Mouse (Mus musculus): ENCODE measurements around the gene 1700034J05Rik.

Gene 1700034J05Rik

GRCm38 (mm10) chr6:146954258-146954657 lies at the start of gene 1700034J05Rik:
TSS of gene 1700034J05Rik (minus strand) at chr6:146954422.
- DNase-seq (ENCODE audit: low spot score in 2 of 2): no peak

GRCm38 (mm10) chr6:146999755-147000154 lies 45.5 kb upstream of the 1700034J05Rik start:
- DNase-seq (ENCODE audit: low spot score in 2 of 2): no peak

GRCm38 (mm10) chr6:146999302-146999701 lies 45.1 kb upstream of the 1700034J05Rik start:
- no peak for DNase-seq (ENCODE audit: low spot score in 2 of 2)

DNA sequence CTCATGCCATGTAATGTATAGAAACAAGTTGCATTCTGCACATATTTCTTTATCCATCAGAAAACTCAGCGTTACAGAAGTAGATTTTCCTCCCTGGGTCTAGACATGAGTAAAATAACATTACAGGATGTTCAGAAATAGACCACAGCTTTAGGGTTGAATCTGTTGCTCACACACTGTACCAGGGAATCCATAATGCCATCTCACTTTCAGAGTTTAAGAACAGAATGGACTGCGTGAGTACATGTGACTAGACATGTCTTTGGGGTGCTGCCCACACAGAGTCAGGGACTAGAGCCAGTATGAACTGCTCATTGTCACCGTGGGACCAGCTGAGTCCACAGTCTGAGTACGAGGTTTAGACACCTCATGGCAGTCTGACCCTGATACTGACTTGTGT lies 44.5 kb upstream of the 1700034J05Rik start:
- no peak for DNase-seq (ENCODE audit: low spot score in 2 of 2)

GRCm38 (mm10) chr6:146997006-146997405 lies 42.8 kb upstream of the 1700034J05Rik start:
- no peak for DNase-seq (ENCODE audit: low spot score in 2 of 2)

- no peak for DNase-seq (ENCODE audit: low spot score in 2 of 2)
Measured at GRCm38 (mm10) chr6:146995878-146996277, 41.7 kb upstream of the 1700034J05Rik start.

GRCm38 (mm10) chr6:146995391-146995790 lies 41.2 kb upstream of the 1700034J05Rik start:
- no peak for DNase-seq (ENCODE audit: low spot score in 2 of 2)

DNA sequence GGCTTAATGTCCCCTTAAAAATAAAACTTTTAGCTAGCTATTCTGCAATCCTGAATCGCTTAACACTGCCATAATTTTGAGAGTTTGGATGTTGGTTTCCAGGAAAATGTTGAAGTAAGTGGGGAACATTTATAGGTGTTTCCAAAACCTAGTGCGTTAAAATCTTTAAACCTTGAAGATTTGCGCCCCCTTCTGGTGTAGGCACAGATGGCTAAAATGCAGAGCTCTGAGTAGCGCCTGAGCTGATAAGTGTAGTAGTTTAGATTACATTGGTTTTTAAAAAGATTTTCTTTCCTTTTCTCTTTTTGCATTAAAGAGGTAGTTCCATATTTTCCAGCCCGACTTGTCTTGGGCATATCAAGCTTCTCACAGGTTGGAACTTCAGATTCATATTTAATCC lies 40.0 kb upstream of the 1700034J05Rik start:
- DNase-seq (ENCODE audit: low spot score in 2 of 2): peak; percentile 8 to 52

DNA sequence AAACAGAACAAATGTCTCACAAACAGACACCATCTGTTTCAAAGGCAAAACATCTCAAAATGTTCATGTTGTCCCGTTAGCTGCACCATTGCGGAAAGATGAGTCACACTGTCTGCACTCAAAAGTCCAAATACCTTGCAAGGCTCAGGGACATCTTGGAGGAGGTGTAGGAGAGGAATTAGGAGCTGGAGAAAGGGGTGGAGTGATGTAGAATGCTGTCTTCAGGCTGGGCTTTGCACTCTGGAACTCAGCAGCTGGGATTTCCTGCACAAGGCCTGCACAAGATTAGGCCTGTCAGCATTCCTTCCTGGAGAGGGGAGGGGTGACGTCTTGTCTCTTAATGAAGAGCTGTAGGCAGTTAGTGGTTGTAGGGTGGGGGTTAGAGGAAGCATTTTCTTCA lies 30.3 kb upstream of the 1700034J05Rik start:
- DNase-seq (ENCODE audit: low spot score in 2 of 2): no peak

GRCm38 (mm10) chr6:146981249-146981835 lies 27.1 kb upstream of the 1700034J05Rik start:
- no peak for DNase-seq (ENCODE audit: low spot score in 2 of 2)

DNA sequence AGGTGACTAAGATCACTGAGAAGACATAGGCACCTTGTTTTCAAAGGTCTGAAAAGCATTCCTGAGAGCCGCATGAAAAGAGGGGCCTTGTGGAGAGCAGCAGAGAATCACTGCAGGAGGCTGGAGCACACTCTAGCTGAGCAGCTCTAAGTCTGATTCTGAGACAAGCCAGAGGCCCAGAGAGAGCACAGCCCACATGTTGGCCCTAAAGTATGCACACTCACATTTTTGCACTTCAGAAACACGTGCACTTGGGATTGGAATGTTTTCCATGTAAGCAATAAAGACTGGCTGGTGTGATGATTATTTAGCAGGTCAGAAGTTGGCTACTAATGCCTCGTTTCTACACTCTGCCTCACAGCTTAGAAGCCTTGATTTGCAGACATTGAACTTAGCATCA lies 25.7 kb upstream of the 1700034J05Rik start:
- no peak for DNase-seq (ENCODE audit: low spot score in 2 of 2)

- DNase-seq (ENCODE audit: low spot score in 2 of 2): no peak
Measured at GRCm38 (mm10) chr6:146979115-146979744, 25.0 kb upstream of the 1700034J05Rik start.

DNA sequence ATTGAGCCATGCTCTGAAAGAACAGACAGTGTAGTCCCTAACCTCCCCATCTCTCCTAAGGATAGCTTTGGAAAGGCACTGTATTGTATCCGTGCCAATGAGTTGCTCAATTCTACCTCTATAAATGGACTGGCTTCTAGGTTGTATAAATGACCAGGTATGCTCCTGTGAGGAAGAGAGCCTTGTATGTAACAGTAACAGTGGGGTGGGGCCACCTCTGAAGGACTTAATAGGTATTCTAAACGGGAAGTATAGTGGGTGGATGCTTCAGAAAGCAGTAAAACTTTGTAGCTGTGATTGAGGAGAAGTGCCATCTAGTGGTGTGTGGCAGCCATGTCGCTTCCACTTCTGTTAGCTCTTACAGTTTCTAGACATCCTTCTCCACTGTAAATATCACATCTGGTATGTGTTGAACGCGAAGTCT lies 24.5 kb upstream of the 1700034J05Rik start:
- DNase-seq (ENCODE audit: low spot score in 2 of 2): no peak

DNA sequence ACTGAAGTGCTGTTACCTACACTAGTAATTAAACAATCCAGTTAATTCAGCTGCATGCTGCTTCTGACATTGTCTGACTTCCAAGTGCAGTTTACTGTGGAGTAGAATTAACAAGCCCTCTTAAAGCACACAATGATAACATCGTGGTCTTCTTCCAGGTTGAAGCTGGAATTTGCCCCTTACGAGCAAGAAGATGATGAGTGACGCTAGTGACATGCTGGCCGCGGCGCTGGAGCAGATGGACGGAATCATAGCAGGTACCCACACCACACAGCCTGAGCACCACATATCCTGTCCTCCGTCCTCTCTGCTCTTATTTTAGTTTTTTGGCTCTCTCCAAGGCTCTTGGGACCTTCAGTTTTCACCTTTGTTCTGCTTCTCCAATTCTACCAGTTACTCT lies 22.2 kb upstream of the 1700034J05Rik start:
- DNase-seq (ENCODE audit: low spot score in 2 of 2): no peak

DNA sequence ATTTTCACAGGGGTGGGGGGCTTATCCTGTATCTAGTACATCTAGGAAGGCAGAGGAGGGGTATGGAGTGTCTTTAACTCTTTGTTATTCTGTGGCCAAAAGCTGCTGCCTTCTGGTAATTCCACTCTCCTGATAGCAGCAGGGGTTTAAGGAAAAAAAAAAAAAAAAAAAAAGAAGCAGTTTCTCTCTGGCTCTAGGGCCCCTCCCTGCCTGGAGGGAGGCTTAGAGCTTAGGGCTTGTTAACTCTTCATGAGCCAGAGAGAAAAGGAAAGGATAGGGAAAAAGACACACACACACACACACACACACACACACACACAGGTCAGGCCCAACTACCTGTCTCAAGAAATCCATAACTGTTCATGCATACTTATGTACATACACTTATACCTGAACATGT lies 19.6 kb upstream of the 1700034J05Rik start:
- no peak for DNase-seq (ENCODE audit: low spot score in 2 of 2)

DNA sequence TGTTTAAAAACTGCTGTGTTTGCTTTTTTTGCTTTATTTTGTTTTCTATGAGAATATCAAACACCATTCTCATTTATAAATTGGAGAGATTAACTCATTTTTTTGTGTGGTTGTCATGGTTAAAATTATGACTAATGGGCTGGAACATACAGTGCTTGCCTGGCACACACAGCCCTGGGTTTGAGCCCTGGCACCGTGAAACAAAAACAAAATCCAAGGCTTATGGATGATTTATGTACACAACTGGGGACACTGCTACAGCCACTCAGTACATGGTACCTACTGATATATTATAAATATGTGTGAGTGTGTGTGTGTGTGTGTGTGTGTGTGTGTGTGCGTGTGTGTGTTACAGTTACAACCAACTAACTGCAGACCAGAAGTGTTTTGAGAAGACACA lies 19.2 kb upstream of the 1700034J05Rik start:
- DNase-seq (ENCODE audit: low spot score in 2 of 2): no peak

DNA sequence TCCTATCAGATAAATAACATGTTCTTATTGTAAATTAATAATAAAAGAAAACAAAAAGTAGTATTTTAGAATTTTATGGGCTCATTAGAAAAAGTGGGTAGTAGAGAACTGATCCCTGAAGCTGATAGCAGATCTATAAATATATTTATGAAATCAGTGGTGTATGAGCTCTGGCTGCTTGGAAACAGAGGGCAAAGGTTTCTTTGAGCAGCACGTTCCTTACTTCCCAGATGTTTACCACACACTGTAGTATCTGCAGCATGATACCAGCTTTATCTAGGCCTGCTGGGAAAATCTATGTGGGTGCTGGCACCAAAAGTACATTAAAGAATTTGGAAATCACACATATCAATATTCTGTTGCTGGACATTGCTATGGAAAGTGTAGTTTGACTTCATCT lies 18.5 kb upstream of the 1700034J05Rik start:
- no peak for DNase-seq (ENCODE audit: low spot score in 2 of 2)

- no peak for DNase-seq (ENCODE audit: low spot score in 2 of 2)
Measured at GRCm38 (mm10) chr6:146972009-146972408, 17.8 kb upstream of the 1700034J05Rik start.

DNA sequence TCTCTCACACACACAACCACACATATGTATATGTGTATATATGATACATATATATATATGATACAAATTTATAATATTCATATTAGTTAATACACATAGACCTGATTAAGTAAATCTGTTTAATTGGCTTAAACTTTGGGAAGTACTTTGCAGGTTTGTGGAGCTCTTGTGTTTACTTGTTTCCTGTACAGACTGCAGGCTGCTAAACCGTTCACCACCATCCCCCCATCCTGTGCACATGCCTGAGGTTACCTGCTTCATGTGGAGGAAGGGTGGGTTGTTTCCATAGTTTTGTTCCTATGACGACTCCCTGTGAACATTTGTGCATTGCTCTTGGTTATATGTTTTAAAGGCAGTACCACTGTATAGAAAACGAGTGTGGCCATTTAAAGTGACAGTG lies 17.1 kb upstream of the 1700034J05Rik start:
- DNase-seq (ENCODE audit: low spot score in 2 of 2): no peak

GRCm38 (mm10) chr6:146970811-146971210 lies 16.6 kb upstream of the 1700034J05Rik start:
- DNase-seq (ENCODE audit: low spot score in 2 of 2): no peak

DNA sequence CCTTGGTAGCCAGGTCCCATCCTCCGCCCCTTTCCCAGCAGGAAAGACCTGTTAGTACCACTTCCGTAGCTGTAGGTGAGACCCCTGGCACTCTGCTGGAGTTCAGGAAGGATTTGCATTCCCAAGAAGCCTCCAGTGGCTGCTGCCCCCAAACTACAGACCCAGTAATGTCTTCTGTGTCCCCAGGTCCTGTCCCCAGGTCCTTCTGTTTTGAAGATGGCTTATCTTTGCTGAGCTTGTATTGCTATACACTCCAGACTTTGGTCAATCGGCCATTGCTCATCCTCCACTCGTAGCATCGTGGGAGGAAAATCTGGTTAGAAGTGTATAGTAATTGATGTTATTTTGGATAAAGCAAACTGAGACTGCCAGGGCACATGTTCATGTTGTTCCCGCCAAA lies 13.6 kb upstream of the 1700034J05Rik start:
- DNase-seq (ENCODE audit: low spot score in 2 of 2): no peak

DNA sequence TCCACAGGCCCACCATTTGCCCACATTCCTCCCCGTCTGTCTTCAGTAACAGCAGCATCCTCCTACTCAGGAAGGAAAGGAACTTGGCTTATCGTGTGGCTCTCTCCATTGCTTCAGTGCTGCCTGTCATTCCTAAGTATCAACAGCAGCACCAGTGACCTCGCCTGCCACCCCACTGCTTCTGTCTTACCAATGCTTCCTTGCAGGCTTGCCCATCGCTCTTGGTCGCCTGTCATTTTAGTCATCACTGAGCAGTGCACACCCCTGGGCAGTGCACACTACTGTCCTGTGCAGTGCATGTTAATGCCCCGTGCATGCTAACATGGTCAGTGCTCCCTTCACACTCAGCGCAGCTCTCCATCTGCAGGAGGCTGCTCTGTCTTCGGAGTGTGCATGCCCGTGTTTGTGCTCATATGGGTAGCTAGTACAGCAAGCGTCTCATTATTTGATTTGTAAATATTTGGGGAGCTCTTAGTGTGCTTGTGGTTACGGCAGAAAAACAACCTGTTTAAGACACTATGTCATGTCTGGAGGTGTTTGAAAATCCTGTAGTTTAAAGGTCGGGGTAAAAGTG lies 12.3 kb upstream of the 1700034J05Rik start:
- no peak for DNase-seq (ENCODE audit: low spot score in 2 of 2)

- no peak for DNase-seq (ENCODE audit: low spot score in 2 of 2)
Measured at GRCm38 (mm10) chr6:146965139-146965772, 11.0 kb upstream of the 1700034J05Rik start.

Measured in spleen, postnatal 10 days (tissue).